Mouse (Mus musculus) induced T-regulatory cell, adult 2 months (primary cell): ENCODE measurements around the gene Rad54l2.
A peak's percentile ranks its signal among the peaks of the same experiment; 100 is the strongest.

Experiments used
- DNase-seq: peaks from one replicate; pipeline ENCODE4 v3.0.0-alpha.2; 2012; ENCODE audit warnings: low read depth

Rad54l2 gene

DNA sequence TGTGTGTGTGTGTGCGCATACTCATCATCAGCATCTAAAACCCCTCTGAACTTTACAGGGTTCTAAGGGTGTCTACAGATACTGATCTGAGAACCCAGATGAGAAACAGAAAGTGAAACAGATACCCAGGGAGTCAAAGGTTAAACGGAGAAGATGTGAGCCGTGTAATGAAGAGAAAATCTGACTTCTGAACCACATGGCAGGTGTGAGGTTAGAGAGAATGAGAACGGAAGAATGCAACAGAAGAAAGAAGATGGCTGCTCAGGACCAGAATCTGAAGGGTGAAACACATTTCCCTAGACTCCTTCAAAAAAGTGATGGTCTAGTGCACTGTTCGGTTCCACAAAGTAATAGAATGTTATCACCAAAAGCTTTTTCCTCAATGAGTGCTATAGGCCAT is 36.9 kb downstream of the Rad54l2 start:
- peak; percentile 80 for DNase-seq

DNA sequence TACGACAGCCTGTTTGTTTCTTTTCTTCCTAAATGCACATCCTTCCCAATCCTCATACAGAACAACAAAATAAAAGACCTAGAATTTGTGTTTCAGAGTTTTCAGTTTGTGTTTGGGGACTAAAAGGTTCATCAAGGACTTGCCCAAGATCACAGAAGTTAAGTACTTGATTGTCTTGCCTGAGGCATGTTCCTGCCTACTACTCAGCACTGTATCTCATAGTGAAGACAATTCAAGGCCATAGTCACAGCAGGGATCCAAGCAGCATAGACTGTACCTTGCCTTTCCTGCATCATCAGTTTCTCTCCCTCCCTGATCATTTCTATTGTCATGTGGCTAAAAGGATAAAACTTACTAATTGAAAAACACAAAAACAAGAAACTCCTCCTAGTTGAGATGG is 49.0 kb downstream of the Rad54l2 start:
- no peak for DNase-seq

DNA sequence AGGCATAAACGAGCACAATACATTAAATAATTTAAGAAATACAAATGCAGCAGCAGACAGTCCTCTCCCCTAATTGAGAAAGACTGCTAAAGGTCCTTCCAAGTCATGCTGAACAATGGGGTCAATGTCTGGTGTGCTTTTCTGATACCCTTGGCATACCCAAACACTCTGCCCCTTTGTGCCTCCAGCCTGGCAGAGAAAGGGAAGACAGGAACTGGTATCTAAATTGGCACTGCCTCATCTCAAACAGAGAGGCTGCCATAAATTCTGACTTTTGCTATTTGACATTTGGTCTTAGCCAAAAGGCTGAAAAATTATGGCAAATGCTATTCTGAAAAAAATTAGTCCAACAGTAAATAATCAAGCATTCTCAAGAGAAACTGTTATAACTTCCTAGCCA is 49.9 kb downstream of the Rad54l2 start:
- no peak for DNase-seq

DNA sequence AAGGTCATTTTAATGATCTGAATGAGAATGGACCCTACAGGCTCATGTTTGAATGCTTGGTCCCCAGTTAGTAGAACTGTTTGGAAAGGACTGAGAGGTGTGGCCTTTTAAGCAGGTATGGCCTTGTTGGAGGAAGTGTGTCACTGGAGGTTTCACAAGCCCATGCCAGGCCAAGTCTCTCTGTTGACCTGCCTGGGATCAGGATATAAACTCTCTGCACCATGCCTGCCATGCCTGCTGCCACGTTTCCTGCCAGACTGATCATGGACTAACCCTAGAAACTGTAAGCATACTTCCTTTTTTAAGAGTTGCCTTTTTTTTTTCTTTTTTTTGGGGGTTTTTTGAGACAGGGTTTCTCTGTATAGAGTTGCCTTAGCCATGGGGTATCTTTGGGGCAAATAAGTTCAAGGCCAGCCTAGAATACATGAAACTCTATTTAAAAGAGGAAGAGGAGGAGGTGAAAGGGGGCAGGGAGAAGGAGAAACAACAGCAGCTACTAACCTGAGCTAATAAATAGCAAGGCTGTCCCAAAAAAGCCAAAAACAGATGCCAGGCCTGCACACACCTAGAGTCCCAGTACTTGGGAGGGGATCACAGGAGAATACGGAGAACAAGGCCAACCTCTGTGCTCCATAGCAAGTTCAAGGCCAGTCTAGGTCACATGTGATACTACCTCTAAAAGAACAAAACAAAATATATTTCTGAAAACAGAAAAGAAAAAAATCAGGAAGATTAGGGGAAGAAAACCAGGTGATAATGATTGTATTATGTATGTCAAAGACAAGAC is 50.6 kb downstream of the Rad54l2 start:
- no peak for DNase-seq

DNA sequence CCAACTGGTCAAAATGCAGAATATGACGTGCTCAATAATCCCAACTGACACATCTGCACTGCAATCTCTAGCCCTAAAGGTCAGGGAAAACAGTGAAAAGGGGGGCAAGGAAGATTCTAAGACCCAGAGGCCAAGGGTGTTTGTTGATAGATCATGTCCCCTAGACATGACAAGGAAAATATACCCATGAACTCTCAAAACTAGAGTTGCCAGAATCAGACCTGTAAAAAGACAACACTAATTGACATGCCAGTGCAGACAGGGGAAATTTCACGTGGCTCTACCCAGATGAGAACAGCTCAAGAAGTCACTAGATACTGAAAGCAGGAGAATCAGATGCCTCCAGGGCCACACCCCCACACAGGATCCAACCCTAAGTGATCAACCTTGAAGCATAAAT is 55.3 kb downstream of the Rad54l2 start:
- no peak for DNase-seq

DNA sequence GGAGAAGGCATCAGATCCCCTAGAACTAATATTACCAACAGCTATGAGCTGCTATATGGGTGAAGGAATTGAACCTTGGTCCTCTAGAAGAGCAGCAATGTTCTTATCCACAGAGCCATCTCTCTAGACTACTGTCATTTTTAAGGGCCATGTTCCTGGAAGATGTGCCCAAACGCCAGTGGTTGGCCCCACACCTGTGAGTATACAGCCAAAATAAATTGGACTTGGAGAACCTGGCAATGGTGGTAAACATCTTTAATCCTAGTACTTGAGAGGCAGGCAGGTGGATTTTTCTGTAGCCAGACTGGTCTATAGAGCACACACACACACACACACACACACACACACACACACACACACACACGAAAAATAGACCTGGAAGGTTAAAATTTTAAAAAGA is 59.6 kb downstream of the Rad54l2 start:
- no peak for DNase-seq

DNA sequence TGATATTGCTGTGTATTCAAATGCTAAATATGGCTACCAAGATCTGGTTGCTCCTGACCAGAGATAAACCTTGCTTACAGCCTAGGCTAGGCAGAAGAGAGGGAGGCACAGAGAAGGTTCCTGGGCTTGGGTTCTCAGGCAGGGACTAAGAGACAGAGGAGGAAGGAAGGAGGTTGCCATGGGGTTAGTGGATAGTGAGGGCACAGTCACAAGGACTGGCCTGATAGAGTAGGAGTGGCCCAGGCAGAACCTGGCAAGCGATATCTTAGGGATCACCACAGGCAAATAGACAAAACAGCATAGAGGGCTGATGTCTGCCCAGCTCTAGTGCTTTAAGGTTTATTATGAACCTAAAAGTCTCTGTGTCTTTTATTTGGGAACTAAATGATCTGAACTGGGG is 62.1 kb downstream of the Rad54l2 start:
- no peak for DNase-seq

DNA sequence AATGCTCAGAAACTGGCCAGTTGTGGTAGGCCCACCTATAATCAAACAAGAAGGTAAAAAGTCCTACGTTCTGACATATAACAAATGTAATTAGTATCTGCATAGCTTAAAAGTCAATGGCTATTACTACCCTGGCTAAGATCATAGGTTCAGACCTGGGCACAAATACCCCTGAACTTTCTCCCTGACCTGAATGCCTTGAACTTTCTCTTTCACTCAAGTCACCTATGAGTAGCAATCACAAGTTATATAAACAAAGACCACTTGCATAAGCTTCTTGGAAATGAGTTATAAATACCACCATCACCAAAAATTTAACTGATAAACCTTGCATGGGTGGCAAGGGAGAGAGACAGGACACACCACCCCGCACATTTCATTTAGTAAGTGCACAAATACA is 63.6 kb downstream of the Rad54l2 start:
- no peak for DNase-seq

DNA sequence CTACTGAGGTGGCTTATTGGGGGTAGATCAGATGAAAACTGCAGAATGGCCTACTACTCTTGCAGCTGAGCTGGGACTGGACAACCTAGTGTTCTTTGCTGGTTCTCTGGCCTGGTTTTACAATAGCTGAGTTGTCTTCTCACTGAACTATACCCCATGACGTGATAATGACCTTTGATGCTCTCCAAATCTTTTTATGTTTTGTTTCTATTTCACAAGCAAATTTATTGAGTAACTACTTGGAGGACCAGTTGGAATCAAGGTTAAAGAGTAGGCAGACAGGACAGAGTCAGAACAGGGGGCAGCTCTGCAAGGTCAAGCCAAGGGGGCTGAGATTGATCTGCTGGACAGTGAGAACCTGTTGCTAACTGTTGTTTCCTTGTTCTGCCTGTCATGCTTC is 64.1 kb downstream of the Rad54l2 start:
- no peak for DNase-seq

DNA sequence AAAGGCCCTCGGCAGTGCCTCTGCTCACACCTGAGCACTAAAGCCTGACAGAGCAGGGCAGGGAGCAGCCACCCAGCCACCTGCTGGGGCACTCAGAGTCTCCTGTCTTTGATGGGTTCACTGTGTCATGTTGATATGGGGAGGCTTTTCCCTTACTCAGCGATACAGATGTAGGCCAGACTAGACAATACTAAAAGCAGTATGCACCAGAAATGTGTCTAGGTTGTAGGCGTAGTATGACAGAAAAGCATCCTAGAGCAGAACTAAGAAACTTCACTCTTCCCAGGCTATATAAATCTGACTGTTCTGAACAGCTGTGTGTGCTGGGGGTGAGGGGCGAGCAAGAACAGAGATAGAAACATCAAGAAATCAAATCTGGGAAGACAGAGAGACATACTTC is 72.3 kb downstream of the Rad54l2 start:
- DNase-seq, result no peak

DNA sequence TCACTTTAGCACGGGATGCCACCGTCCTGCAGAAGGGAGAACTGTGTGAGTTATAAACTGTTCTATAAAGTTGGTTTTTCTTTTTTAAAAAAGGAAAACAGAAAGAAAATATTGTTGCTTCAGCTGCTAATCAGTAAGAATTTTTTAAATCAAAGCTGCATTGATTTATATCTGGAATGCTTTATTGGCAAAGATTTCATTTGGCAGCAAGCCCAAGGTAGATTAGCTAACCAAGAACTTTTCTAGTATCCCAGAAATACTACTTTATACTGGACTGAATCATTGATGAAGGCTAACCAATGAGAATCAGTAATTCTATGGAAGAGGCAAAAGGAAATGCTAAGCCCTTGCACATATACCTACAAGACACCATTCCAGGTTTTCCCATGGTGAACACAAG is 72.8 kb downstream of the Rad54l2 start:
- no peak for DNase-seq

DNA sequence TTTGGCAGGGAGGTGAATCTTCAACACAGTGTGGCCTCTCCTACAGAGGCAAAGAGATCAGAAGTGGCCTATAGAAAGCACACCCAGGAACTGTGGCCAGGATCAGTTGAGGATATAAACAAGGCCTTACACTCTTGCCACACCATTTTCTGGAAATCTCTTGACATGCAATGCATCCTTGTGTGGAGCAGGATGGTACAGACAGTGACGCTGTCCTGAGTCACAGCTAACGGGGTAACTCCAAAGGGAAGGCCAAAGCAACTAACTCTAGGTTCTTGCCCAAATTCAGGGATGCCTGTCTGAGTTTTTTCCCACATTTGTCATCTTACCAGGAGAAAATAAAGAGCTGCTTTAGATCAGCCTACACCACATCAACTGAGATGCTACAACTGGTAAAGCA is 76.5 kb downstream of the Rad54l2 start:
- DNase-seq, result no peak

DNA sequence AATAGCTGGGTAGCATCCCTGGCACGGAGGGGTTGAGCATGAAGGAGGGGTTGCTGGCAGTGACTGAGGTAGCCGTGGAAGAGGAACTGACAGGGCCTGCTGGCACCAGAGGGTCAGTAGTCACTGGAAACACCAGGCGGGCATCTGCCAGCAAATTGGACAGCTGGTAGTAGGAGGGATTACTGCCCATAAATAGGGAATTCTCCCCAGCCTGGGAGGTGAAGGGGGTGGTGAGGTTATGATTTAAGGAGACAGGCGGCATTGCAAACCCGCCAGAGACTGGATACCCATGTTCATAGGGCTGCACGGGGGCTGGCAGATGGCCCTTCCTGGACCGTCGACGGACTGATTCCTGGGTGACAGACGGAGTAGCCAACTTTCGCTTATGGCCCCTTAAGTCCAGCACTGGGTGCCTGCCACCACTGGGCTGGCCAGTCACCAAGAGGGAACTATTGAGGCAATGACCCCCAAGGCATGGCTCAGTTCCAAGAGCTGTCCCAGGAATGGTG is 96.0 kb downstream of the Rad54l2 start:
- no peak for DNase-seq

DNA sequence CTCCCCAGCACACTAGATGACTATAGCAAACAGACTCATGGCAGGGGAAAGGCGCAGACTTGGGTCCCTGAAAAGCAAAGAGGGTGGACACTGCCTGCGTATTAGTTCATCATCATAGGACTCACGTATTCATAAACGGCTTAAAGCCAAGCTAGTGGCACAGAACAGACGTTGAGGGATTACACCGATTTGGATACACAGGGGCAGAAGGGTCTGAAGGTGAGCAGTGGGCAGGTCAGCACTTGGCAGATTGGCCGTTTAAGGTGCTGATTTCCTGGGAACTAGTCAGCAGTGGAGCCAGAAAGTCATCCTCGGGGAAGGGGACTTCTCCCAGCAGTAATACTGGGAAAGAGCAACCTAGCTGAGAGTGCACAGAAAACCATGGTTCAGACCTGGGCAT is 100.2 kb downstream of the Rad54l2 start:
- no peak for DNase-seq

DNA sequence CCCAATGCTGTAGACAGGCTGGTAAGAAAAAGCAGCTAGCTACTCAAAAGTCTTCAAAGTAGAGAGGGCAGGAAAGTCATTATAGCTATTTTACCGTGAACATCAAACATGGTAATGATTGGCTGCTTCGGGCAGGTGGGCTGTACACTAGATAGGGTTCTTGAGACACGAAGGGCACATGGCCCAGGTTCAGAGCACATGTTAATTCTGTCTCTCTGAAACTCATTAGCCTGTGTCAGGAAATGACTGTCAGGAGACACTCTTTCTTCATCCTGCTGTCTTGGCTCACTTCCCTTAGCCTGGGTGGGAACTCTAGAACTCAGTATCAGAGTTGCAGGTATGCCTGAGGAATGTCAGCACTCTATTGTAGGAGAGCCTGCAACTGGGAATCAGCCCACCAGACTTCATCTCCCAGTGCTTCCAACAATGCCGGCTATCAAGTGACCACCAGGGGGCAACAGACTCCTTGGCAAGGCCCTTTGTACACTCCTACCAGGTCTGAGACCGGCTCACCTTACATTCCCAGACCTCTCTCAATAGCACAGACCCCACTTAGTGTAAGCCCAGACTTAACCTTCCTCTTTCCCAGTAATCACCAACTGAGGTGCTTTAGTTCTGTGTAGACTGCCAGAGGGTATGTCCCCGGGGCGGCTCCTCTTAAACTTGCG is 101.9 kb downstream of the Rad54l2 start:
- peak; percentile 87 for DNase-seq

DNA sequence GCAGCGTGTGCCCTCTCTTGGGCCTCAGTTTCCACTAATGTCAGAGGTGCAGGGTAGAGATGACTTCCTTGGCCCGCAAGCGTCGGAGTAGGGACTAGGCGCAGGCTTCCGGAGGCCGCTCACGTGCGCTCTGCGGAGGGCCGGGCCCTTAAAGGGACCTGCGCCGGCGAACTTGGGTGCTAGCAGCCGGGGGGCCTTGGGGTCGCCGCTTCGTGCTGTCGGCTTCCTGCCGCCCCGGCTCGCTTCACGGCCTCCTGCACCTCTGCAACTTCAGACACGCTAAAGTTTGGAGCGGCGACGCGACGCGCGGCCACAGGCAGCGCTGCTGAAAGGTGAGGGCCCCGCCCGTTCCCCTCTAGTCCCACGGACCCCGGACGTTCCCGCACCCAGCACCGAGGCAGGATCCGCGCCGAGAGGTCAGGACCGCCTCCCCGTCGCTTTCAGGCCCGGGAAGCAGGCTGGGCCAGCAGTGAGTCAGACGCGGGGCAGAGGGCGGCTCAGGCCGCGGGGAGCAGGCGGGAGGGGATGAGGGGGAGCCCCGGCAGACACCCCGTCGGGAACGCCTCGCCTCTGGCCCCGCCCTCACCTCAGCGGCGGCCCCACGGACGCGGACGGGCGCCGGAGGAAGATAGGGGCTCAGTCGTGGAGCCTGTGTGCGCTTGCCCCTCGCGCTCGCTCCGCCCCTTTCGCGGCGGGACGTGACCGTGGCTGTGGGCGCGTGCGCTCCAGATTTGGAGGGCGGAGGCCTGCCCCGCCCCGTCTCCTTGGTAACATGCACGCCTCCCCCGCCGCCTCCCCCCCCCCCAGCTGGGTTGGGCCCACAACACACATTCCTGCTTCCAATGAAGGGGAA is 103.5 kb downstream of the Rad54l2 start, which contains the start of gene Tex264:
TSS of gene Tex264 (minus strand) at position 679 of the 853 bp plus-strand sequence.
- peak; percentile 92 for DNase-seq

DNA sequence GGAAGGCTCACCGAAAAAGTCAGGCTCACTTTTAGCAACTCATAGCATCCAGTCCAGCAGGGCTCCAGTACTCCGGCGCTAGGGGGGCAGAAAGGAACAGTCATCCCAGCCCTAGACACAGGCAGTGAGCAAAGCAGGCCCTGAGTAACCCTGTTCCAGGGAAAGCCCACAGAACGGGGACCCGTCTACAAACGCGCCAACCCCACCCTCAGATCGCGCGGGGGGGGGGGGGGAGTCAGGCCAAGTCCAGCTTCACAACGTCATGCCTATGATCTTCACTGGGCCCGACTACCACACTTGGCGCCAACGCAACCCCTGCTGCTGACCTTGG is 104.1 kb downstream of the Rad54l2 start:
- no peak for DNase-seq

DNA sequence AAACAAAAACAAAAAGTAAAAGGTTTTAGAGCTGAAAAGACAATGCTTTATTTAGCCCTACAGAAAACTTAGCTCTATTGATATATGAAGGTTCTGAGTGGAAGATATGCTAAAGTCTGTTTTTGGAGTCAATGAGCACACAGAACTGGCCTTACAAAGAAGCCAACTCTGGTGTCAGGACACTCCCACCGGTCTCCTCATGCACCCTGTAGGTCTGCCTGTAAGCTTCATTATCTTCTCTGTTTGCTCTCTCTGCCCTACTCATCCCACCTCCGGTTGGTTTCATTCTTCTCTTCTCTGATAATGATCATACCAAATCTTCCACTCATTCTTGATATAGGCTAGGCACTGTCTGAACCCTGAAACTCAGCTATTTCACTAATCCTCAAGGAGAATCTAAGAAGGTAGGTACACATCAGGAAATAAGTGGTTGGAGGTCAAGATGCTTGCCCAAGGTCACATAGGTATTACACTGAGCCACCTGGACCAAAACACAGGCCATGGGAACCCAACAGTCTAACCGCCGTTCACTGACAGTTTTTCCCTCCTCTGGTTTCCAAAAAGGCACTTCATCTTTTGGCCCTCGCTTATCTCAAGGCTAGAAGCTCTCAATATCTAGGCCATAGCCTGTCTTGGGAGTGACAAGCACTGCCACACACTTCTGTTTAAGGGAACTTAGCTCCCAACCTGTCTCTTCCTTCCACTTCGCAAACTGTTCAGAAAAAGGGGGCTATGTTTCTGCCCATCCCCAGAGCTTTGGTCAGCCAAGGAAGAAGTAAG is 104.7 kb downstream of the Rad54l2 start:
- DNase-seq, result peak; percentile 34

DNA sequence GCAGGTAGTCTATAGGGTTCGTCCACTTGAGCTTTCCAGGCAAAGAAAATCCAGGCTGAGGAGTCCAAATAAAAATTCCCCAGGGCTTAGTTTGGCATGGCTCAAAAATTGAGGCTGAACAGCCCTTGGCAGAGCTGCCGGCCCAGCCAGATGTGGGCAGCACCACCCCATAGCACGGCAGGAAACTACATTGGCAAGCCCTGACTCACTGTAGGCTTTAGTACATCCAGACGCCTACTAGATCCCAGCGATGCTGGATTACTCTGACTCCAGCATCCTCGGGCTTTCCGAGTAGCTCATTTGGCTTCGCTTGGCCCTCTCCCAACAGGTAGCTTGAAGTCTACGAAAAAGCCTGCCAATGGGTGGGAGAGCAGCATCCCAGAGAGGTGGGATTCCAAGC is 108.0 kb downstream of the Rad54l2 start:
- no peak for DNase-seq

DNA sequence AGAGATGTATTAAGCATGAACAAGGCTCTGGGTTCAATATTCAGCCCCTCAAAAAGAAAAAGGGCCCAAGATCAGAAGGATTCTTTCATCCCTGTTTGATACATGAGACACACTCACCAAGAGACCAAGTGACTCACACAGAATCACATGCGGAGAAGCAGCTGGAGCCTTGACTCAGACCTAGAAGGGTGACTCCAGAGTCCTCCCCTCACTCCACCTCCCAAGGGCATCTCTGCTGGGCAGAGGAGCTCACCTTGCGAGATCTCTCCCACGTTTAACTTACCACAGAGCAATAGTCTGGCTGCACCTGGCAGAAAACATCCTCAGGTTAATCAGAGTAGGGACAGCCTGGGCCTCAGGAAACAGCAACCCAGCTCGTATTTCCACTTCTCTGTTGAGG is 110.8 kb downstream of the Rad54l2 start:
- no peak for DNase-seq

DNA sequence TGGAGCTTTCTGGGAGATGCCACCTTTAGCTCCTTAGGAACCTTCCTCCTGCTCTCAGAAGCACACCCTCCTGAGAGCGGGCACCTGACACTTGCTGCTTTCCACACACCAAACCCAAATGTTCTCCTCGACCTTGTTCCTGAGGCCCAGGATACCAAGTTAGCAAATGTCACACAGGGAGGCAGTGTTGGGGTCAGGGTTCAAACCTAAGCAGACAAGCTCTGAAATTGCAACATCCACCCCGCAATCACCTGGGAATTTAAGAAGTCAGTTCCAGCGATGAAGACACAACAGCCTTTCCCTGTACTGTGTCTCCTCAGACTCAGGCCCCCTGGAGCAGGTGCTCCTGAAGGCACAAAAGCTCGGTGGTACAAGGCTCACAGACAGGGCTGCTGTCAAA is 111.3 kb downstream of the Rad54l2 start:
- no peak for DNase-seq

DNA sequence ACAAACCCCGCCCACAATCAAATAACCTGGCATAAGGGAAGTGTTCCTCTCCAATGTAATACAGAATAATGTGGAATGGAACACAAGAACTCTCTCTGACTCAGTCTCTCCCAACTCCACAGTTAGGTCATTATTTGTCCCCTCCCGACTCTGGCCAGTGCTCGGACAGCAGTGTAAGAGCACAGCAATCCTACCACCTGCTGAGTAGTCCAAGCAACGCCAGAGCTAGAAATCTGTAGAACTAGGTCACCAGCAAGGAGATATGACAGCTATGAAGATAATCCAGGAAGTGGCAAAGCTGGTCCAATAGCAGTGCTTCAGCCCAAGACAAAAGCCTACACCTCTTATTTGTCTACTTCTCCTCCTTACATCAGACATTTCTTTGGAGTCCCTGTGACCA is 112.4 kb downstream of the Rad54l2 start:
- DNase-seq, result no peak
